Mouse (Mus musculus) kidney, postnatal 0 days (tissue): Measurements from ENCODE around the gene Grin3b. TPM values are rescaled to one million over a fixed set of nuclear protein-coding genes. Genes with fewer than 3 reads are reported as not detected.

ENCODE experiments used
- ATAC-seq: fragments of 200-750 bp; cut with Nextera tagmentation; replicated peaks from 2 replicates; pipeline ENCODE4 v1.8.0; 2017; ENCODE audit warnings: low read depth, moderate number of reproducible peaks, moderate TSS enrichment, moderate library complexity; ENCODE audit not compliant: low FRiP score
- DNase-seq: peaks from one replicate; pipeline ENCODE4 v3.0.0-alpha.2; 2016; ENCODE audit warnings: low spot score
- H3K27ac ChIP-seq: fragments of 300-500 bp; sonication (generic); 2 replicates; pipeline ENCODE4 v1.5.1; 2014; ENCODE audit warnings: mild to moderate bottlenecking
- H3K27me3 ChIP-seq: fragments of 300-500 bp; sonication (generic); 2 replicates; pipeline ENCODE4 v1.6.1; 2014; ENCODE audit warnings: low read length, mixed read lengths; ENCODE audit not compliant: insufficient read depth
- H3K36me3 ChIP-seq: fragments of 300-500 bp; sonication (generic); 2 replicates; pipeline ENCODE4 v1.6.1; 2014; ENCODE audit warnings: low read length, mixed read lengths; ENCODE audit not compliant: insufficient read depth
- H3K4me1 ChIP-seq: fragments of 300-500 bp; sonication (generic); replicated peaks from 2 replicates; pipeline ENCODE4 v1.6.1; 2014; ENCODE audit warnings: antibody characterized with exemption, low read length, mixed read lengths; ENCODE audit not compliant: insufficient read depth
- H3K4me2 ChIP-seq: fragments of 300-500 bp; sonication (generic); 2 replicates; pipeline ENCODE4 v1.6.1; 2014; ENCODE audit warnings: mild to moderate bottlenecking, low read length, moderate library complexity, mixed read lengths
- H3K4me3 ChIP-seq: fragments of 300-500 bp; sonication (generic); replicated peaks from 2 replicates; pipeline ENCODE4 v1.5.1; 2014; ENCODE audit warnings: low read depth, low read length
- H3K9ac ChIP-seq: fragments of 300-500 bp; sonication (generic); 2 replicates; pipeline ENCODE4 v1.6.1; 2014; ENCODE audit warnings: low read depth, low read length
- H3K9me3 ChIP-seq: fragments of 300-500 bp; sonication (generic); replicated peaks from 2 replicates; pipeline ENCODE4 v1.6.1; 2016; ENCODE audit warnings: low read length, inconsistent platforms, mixed read lengths
- CTCF ChIP-seq: IDR thresholded peaks from 2 replicates; pipeline ENCODE4 v1.5.1; 2016; ENCODE audit warnings: antibody characterized with exemption, low read depth, mild to moderate bottlenecking, moderate library complexity
- WGBS: fragments of 180-500 bp; shearing (Covaris S2); extraction: QIAGEN DNeasy Blood & Tissue Kit; methylation state at CpG from one replicate; pipeline ENCODE4 v1.1.7; 2014; 5-methylcytosine and 5-hydroxymethylcytosine counted together
- polyA plus RNA-seq: library from polyadenylated mRNA; unstranded; fragments of >200 nt; fragmentation: Nextera tagmentation; extraction: Ambion mirVana; gene quantifications from 2 replicates; pipeline ENCODE4 v1.2.1, GENCODE M21; 2015

Gene Grin3b
- polyA plus RNA-seq, 1 experiment from 2014 or later: 0.20 TPM

- Histone ChIP-seq H3K4me1 (peaks cover 29% of the 10 kb centered on the region), H3K36me3 (peaks cover 22% of the 10 kb centered on the region; the same call in 1 of the 2 replicates), H3K27ac (peak overlapping the region; percentile 0; the same call in 1 of the 2 replicates), H3K4me2 (peak overlapping the region; percentile 87), H3K9ac (peak overlapping the region; percentile 66; the same call in 1 of the 2 replicates), H3K9me3 (no peaks in the 10 kb centered on the region), H3K4me3 (peak overlapping the region; percentile 66), H3K27me3 (no peaks in the 10 kb centered on the region)
- DNase-seq (no peak), ATAC-seq (no peak)
- no peak for TF ChIP-seq CTCF
- WGBS: 25% methylated on average over 8 of the region's 8 CpGs
Observed at GRCm38 (mm10) chr10:79989272-79989786, 18.8 kb downstream of the Grin3b start.

GRCm38 (mm10) chr10:79989870-79990269, 19.4 kb downstream of the Grin3b start:
- Histone ChIP-seq H3K36me3 (peaks cover 25% of the 10 kb centered on the region; the same call in 1 of the 2 replicates), H3K9me3 (no peaks in the 10 kb centered on the region), H3K4me2 (peak overlapping the region; percentile 87), H3K27ac (peak overlapping the region; percentile 0; the same call in 1 of the 2 replicates), H3K4me3 (peak overlapping the region; percentile 66), H3K4me1 (peaks cover 29% of the 10 kb centered on the region), H3K9ac (peak overlapping the region; percentile 66; the same call in 1 of the 2 replicates), H3K27me3 (no peaks in the 10 kb centered on the region)
- 14% methylated on average over 15 of the region's 15 CpGs for WGBS
- TF ChIP-seq CTCF: no peak
- DNase-seq (peak; percentile 54), ATAC-seq (no peak)

- ATAC-seq (no peak), DNase-seq (no peak)
- H3K4me2 ChIP-seq: peak overlapping the region; percentile 87
- no peaks in the 10 kb centered on the region for H3K27me3 ChIP-seq
- peaks cover 25% of the 10 kb centered on the region for H3K4me1 ChIP-seq
- no peak overlapping the region for H3K9ac ChIP-seq
- peaks cover 25% of the 10 kb centered on the region; the same call in 1 of the 2 replicates for H3K36me3 ChIP-seq
- TF ChIP-seq CTCF: no peak
- no peak overlapping the region for H3K4me3 ChIP-seq
- H3K9me3 ChIP-seq: no peaks in the 10 kb centered on the region
- no peak overlapping the region for H3K27ac ChIP-seq
- WGBS: 70% methylated on average over 12 of the region's 12 CpGs
Observed at GRCm38 (mm10) chr10:79991099-79991498, 20.6 kb downstream of the Grin3b start.

- no peak for DNase-seq
- Histone ChIP-seq H3K36me3 (peaks cover 25% of the 10 kb centered on the region; the same call in 1 of the 2 replicates), H3K9ac (no peak overlapping the region), H3K4me2 (no peak overlapping the region), H3K4me1 (peaks cover 22% of the 10 kb centered on the region), H3K27ac (no peak overlapping the region), H3K4me3 (no peak overlapping the region), H3K27me3 (no peaks in the 10 kb centered on the region), H3K9me3 (no peaks in the 10 kb centered on the region)
- 89% methylated on average over 6 of the region's 6 CpGs for WGBS
- no peak for ATAC-seq
- TF ChIP-seq CTCF: peak; percentile 32; the same call in 1 of the 2 replicates
Observed at GRCm38 (mm10) chr10:79991548-79991947, 21.0 kb downstream of the Grin3b start.

- Histone ChIP-seq H3K27me3 (no peaks in the 10 kb centered on the region), H3K4me1 (peaks cover 25% of the 10 kb centered on the region; the same call in 1 of the 2 replicates), H3K4me3 (no peak overlapping the region), H3K9me3 (no peaks in the 10 kb centered on the region), H3K4me2 (no peak overlapping the region), H3K36me3 (peaks cover 25% of the 10 kb centered on the region; the same call in 1 of the 2 replicates), H3K9ac (no peak overlapping the region), H3K27ac (no peak overlapping the region)
- WGBS: 84% methylated on average over 16 of the region's 16 CpGs
- no peak for DNase-seq
- no peak for TF ChIP-seq CTCF
- no peak for ATAC-seq
Observed at GRCm38 (mm10) chr10:79994397-79995115, 24.0 kb downstream of the Grin3b start.

- DNase-seq: no peak
- no peak for TF ChIP-seq CTCF
- H3K9ac ChIP-seq: no peak overlapping the region
- no peak overlapping the region for H3K4me3 ChIP-seq
- no peak for ATAC-seq
- H3K4me1 ChIP-seq: peaks cover 19% of the 10 kb centered on the region; the same call in 1 of the 2 replicates
- H3K27ac ChIP-seq: no peak overlapping the region
- 81% methylated on average over 1 of the region's 1 CpGs for WGBS
- no peak overlapping the region for H3K4me2 ChIP-seq
- no peaks in the 10 kb centered on the region for H3K27me3 ChIP-seq
- H3K9me3 ChIP-seq: no peaks in the 10 kb centered on the region
- H3K36me3 ChIP-seq: peaks cover 25% of the 10 kb centered on the region; the same call in 1 of the 2 replicates
Observed at GRCm38 (mm10) chr10:79995636-79996035, 25.1 kb downstream of the Grin3b start.
